Mouse (Mus musculus): ENCODE results near the gene Lag3.

- TF ChIP-seq EP300 (IDR thresholded peaks at IDR 0.05; ENCODE audit: low read depth), result no peak
- TF ChIP-seq CTCF (IDR thresholded peaks at IDR 0.05; ENCODE audit: low read depth), result peak; percentile 89
These were observed 51.8 kb downstream of the Lag3 start for GRCm38 (mm10) chr6:124859725-124860124.
